Mouse (Mus musculus) cerebellum, adult 18-20 months (tissue): ENCODE data around the gene Olfr631.
"Not testable (repeated sequence)": the region's sequence is repeated elsewhere in the genome, so short reads cannot be mapped to it uniquely, and the experiment has no call there.

Experiments
- DNase-seq, 2 experiments: peaks; one replicate each; pipeline ENCODE4 v3.0.0; 2021

The Olfr631 gene

GRCm38 (mm10) chr7:103928525-103928924 is at the start of gene Olfr631:
TSS of gene Olfr631 (plus strand) at chr7:103928825.
- DNase-seq: no peak

GRCm38 (mm10) chr7:103886152-103886551 is 42.5 kb upstream of the Olfr631 start, which contains the start of gene Olfr66:
TSS of gene Olfr66 (minus strand) at chr7:103886252.
- DNase-seq: no peak

- DNase-seq: no peak
Measured at GRCm38 (mm10) chr7:103894385-103894784, 34.2 kb upstream of the Olfr631 start, which contains the start of gene Olfr64. TSS of gene Olfr64 (minus strand) at chr7:103894485.

DNA sequence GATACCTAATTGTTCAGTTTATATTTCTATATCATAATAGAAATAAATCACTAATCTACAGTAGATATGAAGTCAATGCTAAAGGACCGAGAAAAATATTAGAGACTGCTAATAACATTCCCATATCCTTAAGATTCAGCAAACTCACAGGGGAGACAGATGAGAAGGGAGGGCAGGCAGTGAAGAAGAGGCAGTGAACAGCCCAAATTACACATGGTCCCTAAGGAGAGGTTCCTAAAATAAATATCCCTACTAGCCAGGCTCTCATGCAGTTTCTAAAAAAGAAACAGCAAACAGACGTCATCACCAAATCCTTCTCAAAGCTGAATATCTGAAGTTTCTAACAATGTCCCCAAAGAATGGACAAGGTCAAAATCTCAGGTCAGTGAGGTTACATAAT is 25.4 kb upstream of the Olfr631 start, which contains the start of gene Olfr65:
Gene Olfr65, plus strand, starts transcription at position 301 of the 400 bp plus-strand sequence.
- no peak for DNase-seq

- no peak for DNase-seq
Measured at GRCm38 (mm10) chr7:103910047-103910446, 18.6 kb upstream of the Olfr631 start.

- DNase-seq: no peak
Measured at GRCm38 (mm10) chr7:103912969-103913511, 15.6 kb upstream of the Olfr631 start.

DNA sequence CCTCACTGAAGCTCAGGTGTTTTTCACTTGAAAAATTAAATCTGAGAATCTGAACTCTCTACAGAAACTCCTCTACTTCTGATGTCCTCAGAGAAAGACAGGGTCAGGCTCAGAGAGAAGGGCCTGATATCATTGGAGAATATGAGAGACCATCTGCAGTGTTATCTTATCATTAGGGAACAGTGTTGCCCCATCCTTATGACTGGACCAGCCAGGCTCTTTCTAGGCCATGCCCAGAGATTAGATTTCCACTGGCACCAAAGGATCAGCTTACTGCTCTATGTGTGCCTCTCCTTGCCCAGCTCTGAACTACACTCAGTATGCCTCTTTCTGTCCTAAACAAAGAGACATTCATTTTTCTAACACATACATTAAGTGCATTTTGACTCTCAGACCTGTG is 13.3 kb upstream of the Olfr631 start:
- DNase-seq: no peak

DNA sequence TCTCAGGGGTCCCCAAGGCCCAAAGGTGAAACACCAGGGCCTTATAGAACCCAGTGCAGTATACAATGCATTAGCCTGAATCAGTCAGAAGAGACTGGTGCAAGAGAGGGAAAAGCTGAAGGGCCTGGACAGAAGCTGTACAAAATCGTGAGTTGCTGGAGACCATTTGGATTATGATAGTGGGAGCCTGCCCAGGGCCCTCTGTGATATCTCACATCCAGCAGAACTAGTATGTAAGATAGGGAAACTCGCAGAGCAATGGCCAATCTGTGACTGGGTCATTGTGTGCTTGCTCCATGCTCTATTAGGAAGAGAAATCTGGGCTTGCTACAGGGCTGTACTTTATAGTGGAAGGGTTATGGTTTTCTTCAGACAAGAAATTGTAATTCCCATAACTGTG is 5.6 kb downstream of the Olfr631 start, which contains the start of gene Olfr632:
Gene Olfr632, plus strand, starts transcription at position 84 of the 400 bp plus-strand sequence.
- no peak for DNase-seq

GRCm38 (mm10) chr7:103942730-103943129 is 14.1 kb downstream of the Olfr631 start:
- DNase-seq: no peak

- no peak for DNase-seq
Measured at GRCm38 (mm10) chr7:103944137-103944536, 15.5 kb downstream of the Olfr631 start, which contains the start of gene Olfr633. TSS of gene Olfr633 (plus strand) at chr7:103944437.

DNA sequence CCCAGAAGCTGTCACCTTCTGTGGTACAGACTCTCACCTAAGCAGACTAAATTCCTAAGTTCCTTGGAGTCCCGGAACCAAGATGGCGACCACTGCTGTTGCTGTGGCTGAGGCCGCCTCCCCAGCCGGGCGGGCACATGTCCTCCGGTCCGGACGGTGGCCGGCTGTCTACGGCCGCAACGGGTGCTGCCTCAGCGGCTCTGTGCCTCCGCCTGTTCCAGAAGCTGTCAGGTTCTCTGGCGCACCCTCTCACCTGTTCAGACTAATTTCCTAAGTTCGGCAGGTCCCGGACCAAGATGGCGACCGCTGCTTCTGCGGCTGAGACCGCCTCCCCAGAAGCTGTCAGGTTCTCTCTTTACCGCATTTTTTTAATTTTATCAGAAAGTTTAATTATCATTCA is 38.2 kb downstream of the Olfr631 start:
- DNase-seq: not testable (repeated sequence)

DNA sequence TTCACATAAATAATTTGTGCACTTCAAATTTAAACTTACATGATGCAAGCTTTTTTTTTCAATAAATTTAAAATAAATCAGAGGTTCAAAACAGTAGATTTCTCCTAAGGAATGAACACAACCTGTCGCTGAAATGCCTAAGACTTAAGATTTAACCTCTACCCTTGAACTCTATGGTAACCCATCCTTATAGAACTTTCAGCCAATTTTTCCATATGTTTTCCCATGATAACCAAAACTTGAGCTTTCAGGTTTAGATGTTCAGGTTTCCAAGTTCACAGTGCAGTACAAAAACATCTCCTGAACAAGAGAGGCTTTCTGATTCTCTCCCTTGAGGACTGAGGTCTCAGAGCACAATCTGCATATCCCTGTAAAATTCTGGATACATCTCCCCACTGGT is 42.2 kb downstream of the Olfr631 start, which contains the start of gene Olfr635:
Gene Olfr635, plus strand, starts transcription at position 301 of the 400 bp plus-strand sequence.
- no peak for DNase-seq

DNA sequence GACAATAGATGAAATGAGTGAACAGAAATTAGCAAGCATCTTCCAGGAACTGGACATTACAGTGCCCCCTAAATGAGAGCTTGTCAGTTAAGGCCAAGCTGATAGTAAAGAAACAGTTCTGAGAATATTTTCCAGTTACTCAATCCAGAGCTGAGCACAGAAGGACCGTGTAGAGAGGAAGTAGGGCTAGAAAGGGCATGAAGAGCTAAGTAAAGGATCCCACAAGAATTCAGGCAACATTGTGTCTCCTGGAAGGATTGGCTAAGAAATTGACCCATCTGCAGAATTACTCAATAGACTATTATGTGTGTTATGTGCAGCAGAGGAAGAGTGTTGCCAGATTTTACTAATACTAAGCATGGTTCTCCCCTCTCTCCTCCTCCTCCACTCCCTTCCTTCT is 43.2 kb downstream of the Olfr631 start:
- DNase-seq: no peak
